Mouse (Mus musculus): ENCODE data around the gene Glyatl3. TPM values are rescaled to one million over a fixed set of nuclear protein-coding genes. Genes with fewer than 3 reads are reported as not detected.

The Glyatl3 gene
- polyA plus RNA-seq, 1 experiment from 2014 or later: not detected

DNA sequence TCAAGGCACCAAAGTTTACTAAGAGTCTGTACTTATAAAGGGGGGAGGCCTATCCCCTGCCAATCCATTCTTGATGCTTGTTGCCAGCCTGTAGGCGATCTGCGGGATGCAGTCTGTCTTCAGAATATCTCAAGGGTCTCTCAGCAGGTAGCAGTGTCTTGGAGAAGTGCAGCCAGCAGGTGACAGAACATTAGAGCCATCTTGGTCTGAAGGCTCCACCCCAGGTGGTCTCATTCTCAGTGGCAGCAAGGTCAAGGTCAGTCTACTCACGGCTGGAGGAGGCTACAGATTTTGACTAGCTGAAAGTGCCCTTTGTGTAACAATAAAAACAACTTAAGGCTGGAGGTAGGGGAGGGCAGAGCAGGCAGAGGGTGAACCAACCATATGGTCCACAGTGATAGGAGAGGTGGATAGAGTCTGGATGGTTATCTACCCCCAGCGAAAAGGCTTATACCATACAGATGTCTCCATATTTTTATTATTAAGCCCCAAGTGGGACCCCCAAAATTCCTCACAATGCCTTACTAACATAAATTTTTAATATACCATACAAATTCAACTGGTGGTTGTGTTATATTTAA is 14.3 kb downstream of the Glyatl3 start:
- Histone ChIP-seq H3K36me3 (ENCODE audit: control insufficient read depth, insufficient read depth, low read length) (no peaks in the 10 kb centered on the region), H3K27ac (replicated peaks; ENCODE audit: low read depth, low read length) (no peak overlapping the region), H3K4me2 (ENCODE audit: low read length) (no peak overlapping the region), H3K27me3 (ENCODE audit: control insufficient read depth, insufficient read depth, low read length) (no peaks in the 10 kb centered on the region), H3K9me3 (ENCODE audit: control insufficient read depth, low read length) (no peaks in the 10 kb centered on the region), H3K4me3 (replicated peaks; ENCODE audit: low read depth, low read length) (no peak overlapping the region), H3K4me1 (ENCODE audit: control insufficient read depth, insufficient read depth, low read length) (no peaks in the 10 kb centered on the region), H3K9ac (replicated peaks; ENCODE audit: low read length) (no peak overlapping the region)
- 33% methylated on average over 4 of the region's 4 CpGs for WGBS
- ATAC-seq (ENCODE audit: low FRiP score, low TSS enrichment): no peak
- no peak for DNase-seq

- Histone ChIP-seq H3K9ac (replicated peaks; ENCODE audit: low read length) (no peak overlapping the region), H3K9me3 (ENCODE audit: control insufficient read depth, low read length) (no peaks in the 10 kb centered on the region), H3K4me2 (ENCODE audit: low read length) (no peak overlapping the region), H3K27ac (replicated peaks; ENCODE audit: low read depth, low read length) (no peak overlapping the region), H3K4me3 (replicated peaks; ENCODE audit: low read depth, low read length) (no peak overlapping the region), H3K27me3 (ENCODE audit: control insufficient read depth, insufficient read depth, low read length) (no peaks in the 10 kb centered on the region), H3K4me1 (ENCODE audit: control insufficient read depth, insufficient read depth, low read length) (no peaks in the 10 kb centered on the region), H3K36me3 (ENCODE audit: control insufficient read depth, insufficient read depth, low read length) (no peaks in the 10 kb centered on the region)
- WGBS: 53% methylated on average over 1 of the region's 1 CpGs
- DNase-seq: peak; percentile 77
- ATAC-seq (ENCODE audit: low FRiP score, low TSS enrichment): no peak; the same call in 1 of the 2 replicates
These were observed 17.3 kb downstream of the Glyatl3 start for GRCm38 (mm10) chr17:40896863-40897262.

DNA sequence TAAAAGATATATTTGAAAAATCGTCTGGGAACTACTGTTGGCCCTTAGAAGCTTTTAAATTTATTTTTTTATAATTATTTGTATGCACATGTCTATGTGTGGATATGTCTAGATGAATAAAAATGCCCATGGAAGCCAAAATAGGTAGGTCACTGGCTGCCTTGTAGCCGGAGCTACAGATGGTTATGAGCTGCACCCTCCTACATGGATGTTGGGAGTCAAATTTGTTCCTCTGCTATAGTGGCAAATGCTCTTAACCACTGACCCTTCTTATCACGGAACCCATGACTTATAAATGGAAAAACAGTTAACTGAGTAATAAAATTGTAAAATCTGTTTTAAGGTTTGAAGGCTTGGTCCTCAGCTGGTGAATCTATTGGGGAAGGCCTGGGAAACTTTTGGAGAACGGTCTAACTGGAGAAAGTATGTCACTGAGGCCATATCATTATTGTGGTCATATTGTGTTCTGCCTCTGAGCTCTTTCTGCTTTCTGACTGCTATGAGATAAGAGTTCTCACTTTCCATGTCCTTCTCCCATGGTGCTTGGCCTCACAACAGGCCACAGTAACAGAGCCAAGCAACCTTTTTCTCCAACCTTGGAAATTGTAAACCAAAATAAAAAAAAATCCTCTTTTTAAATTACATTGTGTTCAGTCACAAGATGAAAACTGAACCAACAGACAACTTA is 26.2 kb downstream of the Glyatl3 start:
- 82% methylated on average over 4 of the region's 4 CpGs for WGBS
- Histone ChIP-seq H3K27ac (replicated peaks; ENCODE audit: low read depth, low read length) (no peak overlapping the region), H3K4me2 (ENCODE audit: low read length) (no peak overlapping the region), H3K4me3 (replicated peaks; ENCODE audit: low read depth, low read length) (no peak overlapping the region), H3K4me1 (ENCODE audit: control insufficient read depth, insufficient read depth, low read length) (no peaks in the 10 kb centered on the region), H3K36me3 (ENCODE audit: control insufficient read depth, insufficient read depth, low read length) (no peaks in the 10 kb centered on the region), H3K9me3 (ENCODE audit: control insufficient read depth, low read length) (no peaks in the 10 kb centered on the region), H3K9ac (replicated peaks; ENCODE audit: low read length) (no peak overlapping the region), H3K27me3 (ENCODE audit: control insufficient read depth, insufficient read depth, low read length) (no peaks in the 10 kb centered on the region)
- ATAC-seq (ENCODE audit: low FRiP score, low TSS enrichment): no peak
- no peak for DNase-seq

GRCm38 (mm10) chr17:40885155-40885554 is 29.0 kb downstream of the Glyatl3 start:
- Histone ChIP-seq H3K9me3 (ENCODE audit: control insufficient read depth, low read length) (no peaks in the 10 kb centered on the region), H3K9ac (replicated peaks; ENCODE audit: low read length) (no peak overlapping the region), H3K4me1 (ENCODE audit: control insufficient read depth, insufficient read depth, low read length) (no peaks in the 10 kb centered on the region), H3K27ac (replicated peaks; ENCODE audit: low read depth, low read length) (no peak overlapping the region), H3K27me3 (ENCODE audit: control insufficient read depth, insufficient read depth, low read length) (no peaks in the 10 kb centered on the region), H3K4me3 (replicated peaks; ENCODE audit: low read depth, low read length) (no peak overlapping the region), H3K4me2 (ENCODE audit: low read length) (no peak overlapping the region), H3K36me3 (ENCODE audit: control insufficient read depth, insufficient read depth, low read length) (no peaks in the 10 kb centered on the region)
- DNase-seq (no peak), ATAC-seq (ENCODE audit: low FRiP score, low TSS enrichment) (no peak)
- WGBS: 87% methylated on average over 4 of the region's 4 CpGs

- no peak overlapping the region for H3K4me3 ChIP-seq (replicated peaks; ENCODE audit: low read depth, low read length)
- WGBS: 90% methylated on average over 6 of the region's 6 CpGs
- H3K4me2 ChIP-seq (ENCODE audit: low read length): no peak overlapping the region
- H3K27me3 ChIP-seq (ENCODE audit: control insufficient read depth, insufficient read depth, low read length): no peaks in the 10 kb centered on the region
- H3K36me3 ChIP-seq (ENCODE audit: control insufficient read depth, insufficient read depth, low read length): no peaks in the 10 kb centered on the region
- H3K27ac ChIP-seq (replicated peaks; ENCODE audit: low read depth, low read length): no peak overlapping the region
- H3K9me3 ChIP-seq (ENCODE audit: control insufficient read depth, low read length): no peaks in the 10 kb centered on the region
- no peak overlapping the region for H3K9ac ChIP-seq (replicated peaks; ENCODE audit: low read length)
- DNase-seq (no peak), ATAC-seq (ENCODE audit: low FRiP score, low TSS enrichment) (no peak)
- no peaks in the 10 kb centered on the region for H3K4me1 ChIP-seq (ENCODE audit: control insufficient read depth, insufficient read depth, low read length)
These were observed 32.0 kb downstream of the Glyatl3 start for GRCm38 (mm10) chr17:40882172-40882571.

- Histone ChIP-seq H3K4me2 (ENCODE audit: low read length) (peak within 1 kb of the TSS; percentile 86), H3K4me1 (ENCODE audit: control insufficient read depth, insufficient read depth, low read length) (no peaks in the 10 kb centered on the region), H3K36me3 (ENCODE audit: control insufficient read depth, insufficient read depth, low read length) (no peaks in the 10 kb centered on the region), H3K9me3 (ENCODE audit: control insufficient read depth, low read length) (no peaks in the 10 kb centered on the region), H3K9ac (replicated peaks; ENCODE audit: low read length) (peak within 1 kb of the TSS; percentile 47), H3K27me3 (ENCODE audit: control insufficient read depth, insufficient read depth, low read length) (no peaks in the 10 kb centered on the region), H3K4me3 (replicated peaks; ENCODE audit: low read depth, low read length) (peak within 1 kb of the TSS; percentile 44), H3K27ac (replicated peaks; ENCODE audit: low read depth, low read length) (no peak within 1 kb of the TSS)
- ATAC-seq (ENCODE audit: low FRiP score, low TSS enrichment) (peak; percentile 57), DNase-seq (peak; percentile 43)
- WGBS: under 1% methylated on average over 40 of the region's 40 CpGs
These were observed 34.0 kb downstream of the Glyatl3 start, which contains the start of gene 9130008F23Rik for GRCm38 (mm10) chr17:40879924-40880691. Gene 9130008F23Rik, minus strand, starts transcription at chr17:40880559.

DNA sequence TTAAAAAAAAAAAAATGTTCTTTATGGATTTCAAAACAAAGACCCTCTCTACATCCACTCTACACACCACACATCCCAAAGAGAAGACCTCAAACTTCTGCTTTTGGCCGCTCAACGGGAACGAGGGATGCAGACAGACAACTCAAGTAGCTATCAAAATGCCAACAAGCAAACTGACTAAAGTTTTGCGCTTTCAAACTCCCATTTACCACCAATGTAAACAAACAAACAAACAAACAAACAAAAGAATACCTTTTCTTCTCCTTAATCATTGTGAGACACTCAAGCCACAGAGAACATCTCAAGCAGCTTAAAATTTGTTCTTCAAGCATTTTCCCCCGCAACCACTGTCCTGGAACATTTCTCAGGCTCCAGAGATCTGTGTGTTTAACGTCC is 34.6 kb downstream of the Glyatl3 start:
- Histone ChIP-seq H3K36me3 (ENCODE audit: control insufficient read depth, insufficient read depth, low read length) (no peaks in the 10 kb centered on the region), H3K9ac (replicated peaks; ENCODE audit: low read length) (no peak overlapping the region; the same call in 1 of the 2 replicates), H3K4me1 (ENCODE audit: control insufficient read depth, insufficient read depth, low read length) (no peaks in the 10 kb centered on the region), H3K27ac (replicated peaks; ENCODE audit: low read depth, low read length) (no peak overlapping the region), H3K27me3 (ENCODE audit: control insufficient read depth, insufficient read depth, low read length) (no peaks in the 10 kb centered on the region), H3K4me3 (replicated peaks; ENCODE audit: low read depth, low read length) (peak overlapping the region; percentile 44), H3K4me2 (ENCODE audit: low read length) (peak overlapping the region; percentile 86), H3K9me3 (ENCODE audit: control insufficient read depth, low read length) (no peaks in the 10 kb centered on the region)
- ATAC-seq (ENCODE audit: low FRiP score, low TSS enrichment) (no peak), DNase-seq (no peak)
- WGBS: 16% methylated on average over 6 of the region's 6 CpGs

- WGBS: 48% methylated on average over 3 of the region's 3 CpGs
- no peaks in the 10 kb centered on the region for H3K27me3 ChIP-seq (ENCODE audit: control insufficient read depth, insufficient read depth, low read length)
These were observed 36.4 kb downstream of the Glyatl3 start for GRCm38 (mm10) chr17:40877741-40878140.

More at GRCm38 (mm10) chr17:40877741-40878140, 36.4 kb downstream of the Glyatl3 start:
- H3K27ac ChIP-seq (replicated peaks; ENCODE audit: low read depth, low read length): no peak overlapping the region
- ATAC-seq (ENCODE audit: low FRiP score, low TSS enrichment) (no peak), DNase-seq (no peak)
- no peak overlapping the region for H3K4me3 ChIP-seq (replicated peaks; ENCODE audit: low read depth, low read length)
- no peaks in the 10 kb centered on the region for H3K4me1 ChIP-seq (ENCODE audit: control insufficient read depth, insufficient read depth, low read length)
- no peaks in the 10 kb centered on the region for H3K36me3 ChIP-seq (ENCODE audit: control insufficient read depth, insufficient read depth, low read length)
- H3K9ac ChIP-seq (replicated peaks; ENCODE audit: low read length): no peak overlapping the region
- no peaks in the 10 kb centered on the region for H3K9me3 ChIP-seq (ENCODE audit: control insufficient read depth, low read length)
- no peak overlapping the region for H3K4me2 ChIP-seq (ENCODE audit: low read length)

Measured in midbrain, embryonic 14.5 days (tissue).